In genomic region chr19:9072157-9072530, GRCm38 (mm10) we compare ENCODE assay signal across 11 mouse cellular contexts. TPM values are rescaled to one million over a fixed set of nuclear protein-coding genes. Genes with fewer than 3 reads are reported as not detected.
DNase-seq lines count a peak whose midpoint lies in the region; ATAC-seq and TF ChIP-seq lines count a peak whose summit lies in the region.
"Had no signal": no experiment of that assay in that cellular context is flagged by ENCODE, and none has a peak within 500 bp of the region (broad histone marks: within the 10 kb centered on the region; RNA-seq: fewer than 3 reads in every experiment).

No protein-coding gene starts in this region.

- TF ChIP-seq POLR2A in myocyte (IDR thresholded peaks at IDR 0.05; ENCODE audit: insufficient read length, low read depth), result no peak

- no peak overlapping the region for H3K4me3 ChIP-seq in kidney, embryonic 16.5 days (ENCODE audit: low read length)
- no peak overlapping the region for H3K4me3 ChIP-seq in kidney, embryonic 14.5 days (ENCODE audit: low read length)
- H3K4me3 ChIP-seq in brown adipose tissue, adult 24 weeks (ENCODE audit: insufficient read depth, low read depth, low read length), result no peak overlapping the region
- no peak overlapping the region for H3K4me3 ChIP-seq in hindbrain, embryonic 10.5 days
- no peak overlapping the region for H3K4me3 ChIP-seq in myocyte

- WGBS in kidney, embryonic 16.5 days, result 54% methylated on average over 2 of the region's 2 CpGs
- 50% methylated on average over 2 of the region's 2 CpGs for WGBS in kidney, embryonic 14.5 days
- 84% methylated on average over 2 of the region's 2 CpGs for WGBS in hindbrain, embryonic 10.5 days

- peak overlapping the region; percentile 85; the same call in 1 of the 2 replicates for H3K27ac ChIP-seq in kidney, embryonic 16.5 days (ENCODE audit: low read length)
- no peak overlapping the region; the same call in 1 of the 2 replicates for H3K27ac ChIP-seq in kidney, embryonic 14.5 days (ENCODE audit: low read depth, low read length)
- peak overlapping the region; percentile 95 for H3K27ac ChIP-seq in brown adipose tissue, adult 24 weeks (replicated peaks; ENCODE audit: low read depth, low read length)
- peak overlapping the region; percentile 69; the same call in 1 of the 2 replicates for H3K27ac ChIP-seq in hindbrain, embryonic 10.5 days

- no peak overlapping the region for H3K4me2 ChIP-seq in kidney, embryonic 16.5 days (replicated peaks; ENCODE audit: low read depth, low read length)
- no peak overlapping the region for H3K4me2 ChIP-seq in kidney, embryonic 14.5 days (replicated peaks; ENCODE audit: low read depth, low read length)
- H3K4me2 ChIP-seq in myocyte (ENCODE audit: low read depth), result peak overlapping the region; percentile 36

- peaks cover 34% of the 10 kb centered on the region for H3K4me1 ChIP-seq in kidney, embryonic 16.5 days (ENCODE audit: insufficient read depth, low read length)
- H3K4me1 ChIP-seq in kidney, embryonic 14.5 days (ENCODE audit: control insufficient read depth, insufficient read depth, low read length), result peaks cover 9% of the 10 kb centered on the region
- peaks cover 52% of the 10 kb centered on the region for H3K4me1 ChIP-seq in brown adipose tissue, adult 24 weeks (ENCODE audit: control insufficient read depth, insufficient read depth, insufficient read length, low read length)
- peaks cover 17% of the 10 kb centered on the region for H3K4me1 ChIP-seq in hindbrain, embryonic 10.5 days (replicated peaks)

- no peak for ATAC-seq in kidney, embryonic 16.5 days (ENCODE audit: low FRiP score, low TSS enrichment)
- no peak for ATAC-seq in kidney, embryonic 14.5 days (ENCODE audit: low FRiP score, low TSS enrichment)

- DNase-seq in hindbrain, embryonic 10.5 days (ENCODE audit: low spot score), result no peak
- no peak for DNase-seq in cerebellum, adult 11 months
- no peak for DNase-seq in B cell, adult 2 months
- DNase-seq: right cerebral cortex, postnatal 25 days; thymus, postnatal 14 days had no signal

- no peaks in the 10 kb centered on the region for H3K79me2 ChIP-seq in myocyte (ENCODE audit: control insufficient read depth, insufficient read depth)

- no peak overlapping the region for H3K9ac ChIP-seq in kidney, embryonic 16.5 days (replicated peaks; ENCODE audit: low read length)
- no peak overlapping the region for H3K9ac ChIP-seq in kidney, embryonic 14.5 days (ENCODE audit: low read depth, low read length)

- no peak overlapping the region for H3ac ChIP-seq in myocyte (ENCODE audit: control insufficient read depth, insufficient read length)

- no peaks in the 10 kb centered on the region for H3K36me3 ChIP-seq in kidney, embryonic 16.5 days (ENCODE audit: insufficient read depth, low read length)
- no peaks in the 10 kb centered on the region for H3K36me3 ChIP-seq in kidney, embryonic 14.5 days (ENCODE audit: control insufficient read depth, insufficient read depth, low read length)
- H3K36me3 ChIP-seq in hindbrain, embryonic 10.5 days, result no peaks in the 10 kb centered on the region
- peaks cover 4% of the 10 kb centered on the region for H3K36me3 ChIP-seq in myocyte (ENCODE audit: control insufficient read depth, insufficient read depth)
- H3K36me3 ChIP-seq: G1E had no signal

- H3K27me3 ChIP-seq in kidney, embryonic 16.5 days (ENCODE audit: insufficient read depth, low read length), result no peaks in the 10 kb centered on the region
- H3K27me3 ChIP-seq in kidney, embryonic 14.5 days (ENCODE audit: control insufficient read depth, insufficient read depth, low read length), result no peaks in the 10 kb centered on the region
- no peaks in the 10 kb centered on the region for H3K27me3 ChIP-seq in hindbrain, embryonic 10.5 days (ENCODE audit: insufficient read depth, poor library complexity, severe bottlenecking)
- no peaks in the 10 kb centered on the region for H3K27me3 ChIP-seq in myocyte (ENCODE audit: control insufficient read depth, insufficient read depth, insufficient read length)

- no peaks in the 10 kb centered on the region for H3K9me3 ChIP-seq in kidney, embryonic 16.5 days (ENCODE audit: low read length)
- H3K9me3 ChIP-seq in kidney, embryonic 14.5 days (ENCODE audit: control insufficient read depth, low read length), result no peaks in the 10 kb centered on the region
- no peaks in the 10 kb centered on the region for H3K9me3 ChIP-seq in hindbrain, embryonic 10.5 days
- H3K9me3 ChIP-seq: G1E had no signal

TF ChIP-seq in myocyte, 11 proteins besides CTCF, POLR2A, EP300 and RAD21:
- TF ChIP-seq POLR2AphosphoS2 (IDR thresholded peaks at IDR 0.05; ENCODE audit: insufficient read length, low read depth) (no peak), USF1 (IDR thresholded peaks at IDR 0.05; ENCODE audit: low read depth) (no peak), TCF3 (IDR thresholded peaks at IDR 0.05; ENCODE audit: insufficient read length, low read depth) (no peak), REST (IDR thresholded peaks at IDR 0.05; ENCODE audit: insufficient read depth, insufficient read length) (no peak), MYOD1 (IDR thresholded peaks at IDR 0.05; ENCODE audit: control insufficient read depth in 1 of 3, insufficient read length in 2 of 3, low read depth in 2 of 3) (no peak), MAX (IDR thresholded peaks at IDR 0.05; ENCODE audit: low read depth) (no peak), CEBPB (IDR thresholded peaks at IDR 0.05; ENCODE audit: insufficient read depth, poor library complexity, severe bottlenecking) (no peak), E2F4 (IDR thresholded peaks at IDR 0.05; ENCODE audit: insufficient read depth) (no peak), TCF12 (IDR thresholded peaks at IDR 0.05; ENCODE audit: insufficient read depth, poor library complexity, severe bottlenecking) (no peak), MYOG (IDR thresholded peaks at IDR 0.05; ENCODE audit: control insufficient read depth in 1 of 3, insufficient read depth in 1 of 3, insufficient read length in 2 of 3, low read depth in 2 of 3) (no peak), SRF (IDR thresholded peaks at IDR 0.05; ENCODE audit: control insufficient read depth, insufficient read length, low read depth) (no peak)
TF ChIP-seq in myocyte: peak in this region for 0.

RNA-seq across cellular contexts. Expression of gene Scgb1a1, which starts 15.6 kb away (rescaled TPM):
- 0.76 TPM in 1 of 2 replicates, not detected in the other for polyA plus RNA-seq in kidney, embryonic 16.5 days (2015; fragmentation: Nextera tagmentation; extraction: Ambion mirVana)
- not detected in 2 replicates for polyA plus RNA-seq in kidney, embryonic 14.5 days (2014; fragmentation: Nextera tagmentation; extraction: Ambion mirVana)
- not detected in 2 replicates for polyA plus RNA-seq in brown adipose tissue, adult 24 weeks (2012; ENCODE audit: insufficient read depth, insufficient read length, missing spikeins)
- polyA plus RNA-seq in hindbrain, embryonic 10.5 days (2016; fragmentation: Nextera tagmentation; extraction: Ambion mirVana), result not detected in 2 replicates
- polyA plus RNA-seq in myocyte (2012; fragmentation: generic; extraction: Trizol), result not detected
- polyA plus RNA-seq: cerebellum, adult 2 months; G1E had no signal
